Mouse (Mus musculus): ENCODE results near the gene Tuba3a.

Tuba3a gene

GRCm38 (mm10) chr6:125231117-125232044 is 54.5 kb downstream of the Tuba3a start, which contains the start of gene Tapbpl:
TSS of gene Tapbpl (minus strand) at chr6:125231860.
- in situ Hi-C loops (cut with MboI), result no loop called here

- in situ Hi-C loops (cut with MboI), result no loop called here
Observed at GRCm38 (mm10) chr6:125230571-125230970, 55.3 kb downstream of the Tuba3a start.

All from mature B cell (primary cell).